Mouse (Mus musculus) heart, adult 2 months (tissue): ENCODE measurements around the gene Sgsm1. TPM values are rescaled to one million over a fixed set of nuclear protein-coding genes. Genes with fewer than 3 reads are reported as not detected.
A peak's percentile ranks its signal among the peaks of the same experiment; 100 is the strongest.

Source experiments
- DNase-seq, 2 experiments: peaks; one replicate each; pipeline ENCODE4 v3.0.0; 2021
- H3K27ac ChIP-seq: fragments of 200-600 bp; 2 replicates; pipeline ENCODE4 v1.8.1; 2022
- H3K27me3 ChIP-seq: fragments of 200-500 bp; 2 replicates; pipeline ENCODE4 v1.6.1; 2012; ENCODE audit warnings: mild to moderate bottlenecking, low read length, inconsistent platforms, mixed read lengths; ENCODE audit not compliant: control insufficient read depth, insufficient read depth
- H3K36me3 ChIP-seq: fragments of 200-500 bp; 2 replicates; pipeline ENCODE4 v1.6.1; 2012; ENCODE audit warnings: low read length, inconsistent platforms; ENCODE audit not compliant: control insufficient read depth, insufficient read depth
- H3K4me1 ChIP-seq: fragments of 200-500 bp; 2 replicates; pipeline ENCODE4 v1.6.1; 2011; ENCODE audit warnings: low read length; ENCODE audit not compliant: control insufficient read depth, insufficient read depth
- H3K4me3 ChIP-seq: fragments of 200-600 bp; 2 replicates; pipeline ENCODE4 v1.8.1; 2022
- H3K79me2 ChIP-seq: fragments of 200-500 bp; replicated peaks from 2 replicates; pipeline ENCODE4 v1.6.1; 2012; ENCODE audit warnings: mild to moderate bottlenecking, inconsistent platforms, low read length, moderate library complexity, mixed read lengths; ENCODE audit not compliant: control insufficient read depth, insufficient read depth
- H3K9ac ChIP-seq: fragments of 200-500 bp; 2 replicates; pipeline ENCODE4 v1.6.1; 2012; ENCODE audit warnings: low read depth, mild to moderate bottlenecking, control low read depth, inconsistent platforms, low read length, mixed read lengths
- CTCF ChIP-seq: fragments of 200-600 bp; IDR thresholded peaks from 2 replicates; pipeline ENCODE4 v1.8.1; 2022; ENCODE audit warnings: antibody characterized with exemption, mild to moderate bottlenecking, moderate library complexity
- EP300 ChIP-seq: fragments of 200-500 bp; IDR thresholded peaks from 2 replicates; pipeline ENCODE4 v1.6.1; 2011; ENCODE audit warnings: low read depth, low read length, control low read depth; ENCODE audit not compliant: insufficient read depth
- POLR2A ChIP-seq: fragments of 200-500 bp; IDR thresholded peaks from 2 replicates; pipeline ENCODE4 v1.6.1; 2011; ENCODE audit warnings: mild to moderate bottlenecking, low read depth, low read length, control low read depth; ENCODE audit not compliant: insufficient read depth
- WGBS: fragments of 180-500 bp; shearing (Covaris S2); methylation state at CpG from one replicate; pipeline ENCODE4 v1.1.7; 2018; 5-methylcytosine and 5-hydroxymethylcytosine counted together
- intact Hi-C: fragments of 180-260 bp; cut with DNase I; formaldehyde crosslinking; loops from one replicate; pipeline ENCODE4 v1.15.1; 2025
- microRNA-seq, 2 experiments: library from miRNA; unstranded; fragments of <30 nt; microRNA quantifications; one replicate each; pipeline ENCODE4 v1.2.0; 2021
- polyA plus RNA-seq: library from polyadenylated mRNA; depleted of rRNA; stranded (reverse); fragments of >200 nt; gene quantifications from 2 replicates; pipeline ENCODE4 v1.2.3, GENCODE M21; 2012; rRNA removed
- total RNA-seq, 2 experiments: library from RNA; stranded (reverse); gene quantifications; 2 replicates each; pipeline ENCODE4 v1.2.3; 2021

Sgsm1 gene
- total and polyA plus RNA-seq, 3 experiments = 0.43 to 1.2 (median 0.52) TPM

DNA sequence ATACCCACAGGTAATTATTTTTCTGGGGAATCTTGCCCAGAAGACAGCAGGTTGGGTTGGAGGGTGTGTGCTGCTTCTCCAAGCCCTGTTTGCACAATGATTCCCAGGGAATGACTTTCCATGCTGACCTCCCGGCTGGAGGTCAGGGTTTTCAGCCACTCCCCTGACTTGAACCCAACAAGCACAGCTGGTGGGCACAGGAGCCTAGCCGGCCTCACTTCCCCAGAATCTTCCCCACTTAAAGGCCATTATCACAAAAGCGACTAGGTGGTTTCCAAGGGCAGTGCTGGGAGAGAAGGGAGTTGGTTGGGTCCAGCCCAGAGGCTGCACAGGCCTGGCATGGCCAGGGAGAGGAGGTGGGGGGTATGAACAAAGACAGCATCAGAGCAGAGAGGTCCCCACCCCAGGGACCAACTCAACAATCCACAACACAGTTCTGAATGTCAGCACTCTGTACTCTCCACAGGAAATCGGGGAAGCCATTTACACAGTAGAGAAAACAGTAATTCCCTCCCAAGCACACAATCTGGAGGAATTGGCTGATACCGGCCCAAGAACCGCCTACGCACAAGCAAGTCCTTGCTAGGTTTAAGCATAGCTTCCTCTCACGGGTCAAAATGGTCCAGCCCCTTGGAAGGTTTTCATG, 111.3 kb downstream of the Sgsm1 start:
- peaks cover 40% of the 10 kb centered on the region for H3K4me1 ChIP-seq
- no peak overlapping the region for H3K4me3 ChIP-seq
- no peaks in the 10 kb centered on the region for H3K79me2 ChIP-seq
- peaks cover 4% of the 10 kb centered on the region; the same call in 1 of the 2 replicates for H3K36me3 ChIP-seq
- intact Hi-C loops = no loop called here
- 31% methylated on average over 8 of the region's 8 CpGs for WGBS
- no peaks in the 10 kb centered on the region for H3K27me3 ChIP-seq
- H3K27ac ChIP-seq = peak overlapping the region; percentile 82
- TF ChIP-seq EP300 (peak; percentile 48; the same call in 1 of the 2 replicates), POLR2A (no peak)
- peak; percentile 53 to 60 for DNase-seq
- H3K9ac ChIP-seq = no peak overlapping the region

DNA sequence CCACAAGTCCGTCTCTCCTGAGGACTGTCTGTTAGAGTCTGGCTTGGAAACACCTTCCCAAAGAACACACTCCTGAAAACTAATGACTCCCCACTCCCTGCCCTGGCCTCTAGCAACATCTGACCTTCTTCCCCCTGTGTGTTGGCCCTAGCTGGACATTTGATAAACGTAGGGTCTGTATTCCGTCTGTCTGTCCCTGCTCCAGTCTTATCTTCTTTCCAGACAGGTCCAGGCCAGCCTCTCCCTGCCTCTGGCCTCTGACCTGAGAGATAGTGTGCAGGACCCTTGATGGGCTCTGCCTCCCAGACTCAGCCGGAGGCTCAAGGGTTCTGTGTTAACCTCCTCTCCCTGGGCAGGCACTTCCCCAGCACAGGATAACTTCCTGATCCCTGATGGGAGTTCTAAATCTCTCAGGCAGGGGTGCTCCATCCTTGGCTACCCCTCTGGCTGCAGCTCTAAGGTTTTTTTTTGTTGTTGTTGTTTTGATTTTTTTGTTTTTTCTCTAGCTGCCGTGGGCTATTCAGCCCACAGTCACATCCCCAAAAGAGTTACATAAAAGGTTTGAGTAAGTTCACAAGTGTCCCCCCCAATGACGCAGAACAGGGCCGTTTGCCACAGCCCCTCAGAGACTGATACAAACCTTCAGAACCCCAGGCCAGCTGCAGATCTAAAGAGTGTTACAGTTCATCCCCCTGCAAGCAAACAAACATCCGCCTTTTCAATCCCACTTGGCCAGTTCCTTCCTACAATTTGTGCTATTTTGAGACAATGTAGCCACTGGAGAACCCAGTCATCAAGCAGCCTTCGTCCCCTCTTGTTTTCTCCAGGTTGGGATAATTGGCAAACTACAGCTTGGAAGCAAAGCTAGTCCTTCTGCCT, 113.4 kb downstream of the Sgsm1 start:
- WGBS = 29% methylated on average over 9 of the region's 9 CpGs
- Histone ChIP-seq H3K9ac (0 out of 2 replicates have a peak overlapping the region, but pooled peaks have one; percentile 6), H3K4me1 (peaks cover 40% of the 10 kb centered on the region), H3K4me3 (no peak overlapping the region), H3K79me2 (no peaks in the 10 kb centered on the region), H3K27me3 (no peaks in the 10 kb centered on the region), H3K27ac (peak overlapping the region; percentile 82), H3K36me3 (peaks cover 4% of the 10 kb centered on the region; the same call in 1 of the 2 replicates)
- peak in 1 of 2 experiments; percentile 46 for DNase-seq
- intact Hi-C loops = no loop called here
- TF ChIP-seq POLR2A = no peak; the same call in 1 of the 2 replicates
- TF ChIP-seq CTCF = no peak
- 0 out of 2 replicates have a peak, but pooled peaks have one; percentile 55 for TF ChIP-seq EP300

DNA sequence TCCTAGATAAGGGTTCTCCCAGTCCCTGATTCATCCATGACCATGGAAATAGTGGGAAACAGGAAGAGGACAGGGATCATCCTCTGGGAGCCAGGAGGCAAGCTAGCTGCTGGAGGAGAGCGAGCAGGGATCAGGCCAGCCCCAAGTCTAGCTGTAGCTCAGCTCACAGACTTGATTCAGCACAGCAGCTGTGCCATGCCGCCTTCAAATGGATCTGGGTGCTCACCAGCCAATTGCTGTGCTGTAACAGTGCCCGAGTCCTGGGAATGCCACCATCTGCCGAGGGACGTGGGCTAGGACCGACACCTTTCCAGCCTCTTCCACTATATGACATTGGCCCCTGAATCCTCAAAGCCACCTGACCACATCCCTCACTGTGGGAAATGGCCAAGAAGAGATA, 114.7 kb downstream of the Sgsm1 start:
- intact Hi-C loops = no loop called here
- WGBS = 87% methylated on average over 6 of the region's 6 CpGs
- H3K27me3 ChIP-seq = no peaks in the 10 kb centered on the region
- peaks cover 40% of the 10 kb centered on the region for H3K4me1 ChIP-seq
- peak overlapping the region; percentile 82 for H3K27ac ChIP-seq
- no peak overlapping the region for H3K9ac ChIP-seq
- DNase-seq = no peak
- H3K36me3 ChIP-seq = peaks cover 4% of the 10 kb centered on the region; the same call in 1 of the 2 replicates
- H3K79me2 ChIP-seq = no peaks in the 10 kb centered on the region
- no peak for TF ChIP-seq POLR2A
- no peak for TF ChIP-seq EP300
- no peak for TF ChIP-seq CTCF
- no peak overlapping the region for H3K4me3 ChIP-seq

DNA sequence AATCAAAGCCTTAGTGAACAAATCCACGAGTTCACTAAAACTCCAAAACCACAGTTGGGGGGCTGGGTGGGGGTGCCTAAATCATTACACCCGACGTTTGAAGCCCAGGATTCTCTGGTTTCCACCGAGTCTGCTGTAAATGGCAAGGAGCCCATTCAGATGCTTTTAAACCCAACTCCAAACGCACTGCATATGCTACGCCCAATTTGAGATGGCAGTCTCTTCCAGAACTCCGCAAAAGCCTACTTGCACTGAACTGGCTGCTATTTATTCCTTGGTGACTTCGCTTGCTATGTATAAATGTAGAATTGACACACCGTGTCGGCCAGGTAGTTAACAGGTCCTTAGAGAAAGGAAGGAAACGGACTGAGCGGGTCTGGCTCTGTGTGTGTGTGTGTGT, 115.1 kb downstream of the Sgsm1 start:
- TF ChIP-seq POLR2A (no peak), CTCF (no peak), EP300 (no peak)
- intact Hi-C loops = no loop called here
- Histone ChIP-seq H3K36me3 (peaks cover 4% of the 10 kb centered on the region; the same call in 1 of the 2 replicates), H3K9ac (no peak overlapping the region), H3K79me2 (no peaks in the 10 kb centered on the region), H3K27ac (no peak overlapping the region; the same call in 1 of the 2 replicates), H3K27me3 (no peaks in the 10 kb centered on the region), H3K4me1 (peaks cover 39% of the 10 kb centered on the region), H3K4me3 (no peak overlapping the region)
- DNase-seq = no peak
- 57% methylated on average over 12 of the region's 12 CpGs for WGBS

DNA sequence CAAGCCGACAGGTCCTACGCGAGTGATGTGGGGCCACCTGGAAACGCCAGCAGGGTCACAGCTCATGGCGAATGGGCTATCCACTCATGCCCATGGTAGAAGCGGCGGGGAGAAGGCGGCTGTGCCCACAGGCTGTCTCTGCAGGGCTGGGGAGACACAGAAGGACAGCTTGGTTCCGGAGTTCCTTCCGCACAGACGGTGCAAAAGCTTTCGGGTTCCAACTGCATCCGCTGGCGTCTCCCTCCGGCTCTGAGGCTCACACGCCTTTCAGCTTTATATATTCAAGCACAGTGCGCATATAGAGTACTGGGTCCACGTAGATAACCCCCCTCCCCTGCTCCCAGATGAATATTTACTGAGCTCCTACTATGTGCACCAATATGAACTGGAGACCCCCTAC, 116.8 kb downstream of the Sgsm1 start:
- 84% methylated on average over 18 of the region's 18 CpGs for WGBS
- Histone ChIP-seq H3K9ac (peak overlapping the region; percentile 43), H3K79me2 (no peaks in the 10 kb centered on the region; the same call in 1 of the 2 replicates), H3K27me3 (no peaks in the 10 kb centered on the region), H3K36me3 (peaks cover 4% of the 10 kb centered on the region; the same call in 1 of the 2 replicates), H3K27ac (peak overlapping the region; percentile 26; the same call in 1 of the 2 replicates), H3K4me3 (no peak overlapping the region), H3K4me1 (peaks cover 28% of the 10 kb centered on the region)
- no peak for DNase-seq
- no peak for TF ChIP-seq CTCF
- no peak for TF ChIP-seq POLR2A
- no peak for TF ChIP-seq EP300
- intact Hi-C loops = loop anchor here (5.0 kb wide), 1 partner anchor 1729 kb away; the partner anchor contains the start of gene Oasl1

Small RNA genes within 50 kb of the gene (microRNA-seq; reads per million reads assigned to microRNA genes)
- gene Mir7229 (0 reads per million in 2 experiments), gene Mir7230 (0 reads per million in 2 experiments)

Other genes starting within 250 kb of the Sgsm1 start
- gene Crybb2, start 240.7 kb downstream of the Sgsm1 start, total RNA-seq = not detected
- not detected in 2 replicates for gene Crybb2, start 240.7 kb downstream of the Sgsm1 start, polyA plus RNA-seq
- gene Crybb3, start 229.2 kb downstream of the Sgsm1 start, total RNA-seq = 1 to 10 TPM in 1 of 2 experiments, under 1 TPM in 1; 0.68 to 1.5 TPM
- gene Crybb3, start 229.2 kb downstream of the Sgsm1 start, polyA plus RNA-seq = 2.6 and 4.2 TPM in 2 replicates
- gene 2900026A02Rik, start 89.5 kb downstream of the Sgsm1 start, total RNA-seq = 10 to 100 TPM; 19.2 to 21.4 TPM
- gene 2900026A02Rik, start 89.5 kb downstream of the Sgsm1 start, polyA plus RNA-seq = 18.0 and 24.5 TPM in 2 replicates
- gene Tmem211, start 83.9 kb downstream of the Sgsm1 start, total RNA-seq = not detected
- gene Tmem211, start 83.9 kb downstream of the Sgsm1 start, polyA plus RNA-seq = not detected in 2 replicates
- gene Aym1, start 46.5 kb upstream of the Sgsm1 start, total RNA-seq = not detected
- gene Aym1, start 46.5 kb upstream of the Sgsm1 start, polyA plus RNA-seq = not detected in 2 replicates
- gene Wscd2, start 179.5 kb upstream of the Sgsm1 start, total RNA-seq = under 1 TPM; 0.26 to 0.34 TPM
- 0.82 and 1.5 TPM in 2 replicates for gene Wscd2, start 179.5 kb upstream of the Sgsm1 start, polyA plus RNA-seq